Mouse (Mus musculus) inflammation-experienced regulatory T-cells, adult 16 weeks (primary cell): ENCODE data around the gene Tmem254c. TPM values are rescaled to one million over a fixed set of nuclear protein-coding genes. Genes with fewer than 3 reads are reported as not detected.

Experiments used
- polyA plus RNA-seq: library from polyadenylated mRNA; unstranded; fragments of 100-300 nt; shearing (Covaris generic); gene quantifications from one replicate; pipeline ENCODE4 v1.2.1, GENCODE M21; 2017

Tmem254c gene
- polyA plus RNA-seq = 210 TPM

GRCm38 (mm10) chr14:26067325-26067633, at the start of gene Tmem254c:
Tmem254c (minus strand) TSS chr14:26067355.

GRCm38 (mm10) chr14:26081997-26082396, 14.8 kb upstream of the Tmem254c start, which contains the start of gene Cphx3:
Cphx3 (plus strand) TSS chr14:26082297.

GRCm38 (mm10) chr14:26081216-26081615, 14.1 kb upstream of the Tmem254c start, which contains the start of gene Cphx2:
Cphx2 (plus strand) TSS chr14:26081516.

GRCm38 (mm10) chr14:26042611-26043010, 24.5 kb downstream of the Tmem254c start, which contains the start of gene Gm9780:
Gm9780 (minus strand) TSS chr14:26042711.

Other genes starting within 250 kb of the Tmem254c start
- gene Anxa11, start 225.2 kb downstream of the Tmem254c start, polyA plus RNA-seq = 53.8 TPM
- gene Plac9a, start 164.3 kb downstream of the Tmem254c start, polyA plus RNA-seq = not detected
- 11.9 TPM for gene Tmem254a, start 139.7 kb downstream of the Tmem254c start, polyA plus RNA-seq
- gene Cphx1, start 129.1 kb downstream of the Tmem254c start, polyA plus RNA-seq = not detected
- not detected for gene Duxbl1, start 88.8 kb downstream of the Tmem254c start, polyA plus RNA-seq
- not detected for gene Gm9780, start 24.6 kb downstream of the Tmem254c start, polyA plus RNA-seq
- gene Cphx2, start 14.2 kb upstream of the Tmem254c start, polyA plus RNA-seq = not detected
- gene Cphx3, start 14.9 kb upstream of the Tmem254c start, polyA plus RNA-seq = not detected
- not detected for gene Duxbl2, start 51.0 kb upstream of the Tmem254c start, polyA plus RNA-seq
- gene Plac9b, start 115.1 kb upstream of the Tmem254c start, polyA plus RNA-seq = not detected
- 88.7 TPM for gene Tmem254b, start 139.7 kb upstream of the Tmem254c start, polyA plus RNA-seq
- gene Duxbl3, start 190.6 kb upstream of the Tmem254c start, polyA plus RNA-seq = not detected